Mouse (Mus musculus) CH12.LX (cell line): Measurements from ENCODE around the gene Alg1. TPM values are rescaled to one million over a fixed set of nuclear protein-coding genes. Genes with fewer than 3 reads are reported as not detected.

Source experiments
- DNase-seq: peaks from one replicate; pipeline ENCODE4 v3.0.0-alpha.2; 2013; ENCODE audit errors: extremely low read depth
- H3K27ac ChIP-seq: 2 replicates; pipeline ENCODE4 v1.5.1; 2012; ENCODE audit warnings: low read depth, mild to moderate bottlenecking, control low read depth, moderate library complexity; ENCODE audit not compliant: insufficient read depth
- H3K27me3 ChIP-seq: replicated peaks from 2 replicates; pipeline ENCODE3; 2012; ENCODE audit warnings: inconsistent platforms
- H3K36me3 ChIP-seq, 2 experiments: replicated peaks in 1 of 2; 2 replicates each; pipeline versions ENCODE3 to v1.6.1; 2012; ENCODE audit warnings: inconsistent platforms in 1 of 2, low read length in 1 of 2, mild to moderate bottlenecking in 1 of 2, mixed read lengths in 1 of 2, moderate library complexity in 1 of 2; ENCODE audit not compliant: control insufficient read depth in 1 of 2, insufficient read depth in 1 of 2
- H3K4me1 ChIP-seq, 2 experiments: 2 replicates each; pipeline ENCODE4 v1.6.1; 2012; ENCODE audit warnings: inconsistent platforms in 1 of 2, moderate library complexity in 1 of 2; ENCODE audit not compliant: insufficient read depth in 2 of 2, control insufficient read depth in 1 of 2
- H3K4me2 ChIP-seq: 2 replicates; pipeline ENCODE4 v1.6.1; 2012; ENCODE audit warnings: low read depth, mild to moderate bottlenecking, control low read depth; ENCODE audit not compliant: poor library complexity, insufficient read depth, severe bottlenecking
- H3K4me3 ChIP-seq, 3 experiments: fragments of 150-350 bp in 1 of 3; sonication (generic) in 1 of 3; replicated peaks in 1 of 3; 2 replicates each; pipeline versions ENCODE3 to v1.5.1; 2011 to 2012; ENCODE audit warnings: low read depth in 2 of 3, low read length in 2 of 3, mild to moderate bottlenecking in 2 of 3, moderate library complexity in 2 of 3, control low read depth in 1 of 3, improper control_type of control experiment in 1 of 3, inconsistent platforms in 1 of 3, mixed read lengths in 1 of 3; ENCODE audit not compliant: poor library complexity in 1 of 3
- H3K79me2 ChIP-seq: replicated peaks from 2 replicates; pipeline ENCODE4 v1.6.1; 2012; ENCODE audit warnings: mild to moderate bottlenecking, moderate library complexity; ENCODE audit not compliant: control insufficient read depth, poor library complexity, insufficient read depth, severe bottlenecking; ENCODE audit errors: extremely low read depth
- H3K9ac ChIP-seq: 2 replicates; pipeline ENCODE4 v1.6.1; 2012; ENCODE audit warnings: low read depth, mild to moderate bottlenecking, control low read depth, moderate library complexity; ENCODE audit not compliant: insufficient read depth
- H3K9me3 ChIP-seq: replicated peaks from 2 replicates; pipeline ENCODE3; 2012; ENCODE audit warnings: low read length, inconsistent platforms, mixed read lengths
- BHLHE40 ChIP-seq: IDR thresholded peaks from 2 replicates; pipeline ENCODE4 v1.6.1; 2011; ENCODE audit warnings: mild to moderate bottlenecking, low read depth, low read length, improper control_type of control experiment
- CHD1 ChIP-seq: IDR thresholded peaks from 2 replicates; pipeline ENCODE4 v1.6.1; 2012; ENCODE audit warnings: low read depth, low read length, improper control_type of control experiment, inconsistent platforms
- CHD2 ChIP-seq: IDR thresholded peaks from 2 replicates; pipeline ENCODE4 v1.6.1; 2011; ENCODE audit warnings: low read length, improper control_type of control experiment
- CTCF ChIP-seq, 2 experiments: IDR thresholded peaks in 1 of 2; conservative IDR thresholded peaks in 1 of 2; 2 replicates each; pipeline ENCODE4 v1.5.1; 2011 to 2012; ENCODE audit warnings: low read depth in 2 of 2, low read length in 2 of 2, improper control_type of control experiment in 1 of 2, inconsistent platforms in 1 of 2, mild to moderate bottlenecking in 1 of 2, moderate library complexity in 1 of 2
- E2F4 ChIP-seq: IDR thresholded peaks from 2 replicates; pipeline ENCODE4 v1.6.1; 2011; ENCODE audit warnings: low read depth, low read length, improper control_type of control experiment; ENCODE audit not compliant: insufficient replicate concordance
- ELF1 ChIP-seq: IDR thresholded peaks from 2 replicates; pipeline ENCODE4 v1.6.1; 2014; ENCODE audit warnings: low read depth, mild to moderate bottlenecking, inconsistent platforms, low read length, improper control_type of control experiment
- EP300 ChIP-seq: IDR thresholded peaks from 2 replicates; pipeline ENCODE4 v1.6.1; 2011; ENCODE audit warnings: low read length, improper control_type of control experiment
- ETS1 ChIP-seq: conservative IDR thresholded peaks from 2 replicates; pipeline ENCODE4 v1.6.1; 2012; ENCODE audit warnings: low read depth, mild to moderate bottlenecking, inconsistent platforms, low read length, improper control_type of control experiment, moderate library complexity
- GABPA ChIP-seq: IDR thresholded peaks from 2 replicates; pipeline ENCODE4 v1.6.1; 2012; ENCODE audit warnings: low read depth, low read length, improper control_type of control experiment, inconsistent platforms; ENCODE audit not compliant: insufficient replicate concordance
- HCFC1 ChIP-seq: IDR thresholded peaks from 2 replicates; pipeline ENCODE4 v1.6.1; 2012; ENCODE audit warnings: low read depth, mild to moderate bottlenecking, inconsistent platforms, low read length, improper control_type of control experiment
- IRF4 ChIP-seq: IDR thresholded peaks from 2 replicates; pipeline ENCODE4 v1.6.1; 2014; ENCODE audit warnings: low read depth, mild to moderate bottlenecking, inconsistent platforms, low read length, improper control_type of control experiment
- JUN ChIP-seq: IDR thresholded peaks from 2 replicates; pipeline ENCODE4 v1.6.1; 2011; ENCODE audit warnings: low read depth, mild to moderate bottlenecking, low read length, improper control_type of control experiment, moderate library complexity; ENCODE audit not compliant: insufficient read depth
- JUND ChIP-seq: conservative IDR thresholded peaks from 2 replicates; pipeline ENCODE4 v1.6.1; 2011; ENCODE audit warnings: low read depth, low read length, improper control_type of control experiment
- KAT2A ChIP-seq: IDR thresholded peaks from 2 replicates; pipeline ENCODE4 v1.6.1; 2012; ENCODE audit warnings: low read length, improper control_type of control experiment, inconsistent platforms; ENCODE audit not compliant: insufficient replicate concordance
- MAFK ChIP-seq: IDR thresholded peaks from 2 replicates; pipeline ENCODE4 v1.6.1; 2011; ENCODE audit warnings: low read length, improper control_type of control experiment; ENCODE audit not compliant: insufficient replicate concordance
- MAX ChIP-seq: IDR thresholded peaks from 2 replicates; pipeline ENCODE4 v1.6.1; 2011; ENCODE audit warnings: low read length, improper control_type of control experiment
- MAZ ChIP-seq: IDR thresholded peaks from 2 replicates; pipeline ENCODE4 v1.6.1; 2012; ENCODE audit warnings: low read depth, mild to moderate bottlenecking, inconsistent platforms, low read length, improper control_type of control experiment, moderate library complexity
- MEF2A ChIP-seq: IDR thresholded peaks from 2 replicates; pipeline ENCODE4 v1.6.1; 2014; ENCODE audit warnings: low read depth, mild to moderate bottlenecking, inconsistent platforms, low read length, improper control_type of control experiment, borderline replicate concordance
- MXI1 ChIP-seq: IDR thresholded peaks from 2 replicates; pipeline ENCODE4 v1.6.1; 2011; ENCODE audit warnings: mild to moderate bottlenecking, low read depth, low read length, improper control_type of control experiment
- MYC ChIP-seq: IDR thresholded peaks from 2 replicates; pipeline ENCODE4 v1.6.1; 2011; ENCODE audit warnings: low read depth, mild to moderate bottlenecking, improper control_type of control experiment, low read length
- NELFE ChIP-seq: IDR thresholded peaks from 2 replicates; pipeline ENCODE4 v1.6.1; 2011; ENCODE audit warnings: low read depth, low read length, improper control_type of control experiment
- NRF1 ChIP-seq: IDR thresholded peaks from 2 replicates; pipeline ENCODE4 v1.6.1; 2014; ENCODE audit warnings: low read depth, mild to moderate bottlenecking, inconsistent platforms, low read length, improper control_type of control experiment, moderate library complexity
- PAX5 ChIP-seq: IDR thresholded peaks from 2 replicates; pipeline ENCODE4 v1.6.1; 2012; ENCODE audit warnings: low read length, inconsistent platforms, mixed read lengths
- POLR2A ChIP-seq: IDR thresholded peaks from 2 replicates; pipeline ENCODE4 v1.6.1; 2011; ENCODE audit warnings: low read depth, mild to moderate bottlenecking, improper control_type of control experiment, low read length
- POLR2AphosphoS2 ChIP-seq: IDR thresholded peaks from 2 replicates; pipeline ENCODE4 v1.6.1; 2011; ENCODE audit warnings: low read depth, low read length, improper control_type of control experiment
- RAD21 ChIP-seq: IDR thresholded peaks from 2 replicates; pipeline ENCODE4 v1.6.1; 2011; ENCODE audit warnings: low read depth, mild to moderate bottlenecking, low read length, improper control_type of control experiment, moderate library complexity
- RCOR1 ChIP-seq: conservative IDR thresholded peaks from 2 replicates; pipeline ENCODE4 v1.6.1; 2012; ENCODE audit warnings: low read depth, mild to moderate bottlenecking, inconsistent platforms, low read length, improper control_type of control experiment
- SIN3A ChIP-seq: IDR thresholded peaks from 2 replicates; pipeline ENCODE4 v1.6.1; 2012; ENCODE audit warnings: low read length, improper control_type of control experiment, inconsistent platforms
- SMC3 ChIP-seq: IDR thresholded peaks from 2 replicates; pipeline ENCODE4 v1.6.1; 2011; ENCODE audit warnings: low read depth, low read length, improper control_type of control experiment
- TBP ChIP-seq: conservative IDR thresholded peaks from 2 replicates; pipeline ENCODE4 v1.6.1; 2011; ENCODE audit warnings: low read depth, low read length, improper control_type of control experiment
- TCF12 ChIP-seq: IDR thresholded peaks from 2 replicates; pipeline ENCODE4 v1.6.1; 2014; ENCODE audit warnings: low read depth, mild to moderate bottlenecking, inconsistent platforms, low read length, improper control_type of control experiment
- UBTF ChIP-seq: IDR thresholded peaks from 2 replicates; pipeline ENCODE4 v1.6.1; 2012; ENCODE audit warnings: low read depth, mild to moderate bottlenecking, inconsistent platforms, low read length, improper control_type of control experiment, moderate library complexity
- USF1 ChIP-seq: IDR thresholded peaks from 2 replicates; pipeline ENCODE4 v1.6.1; 2014; ENCODE audit warnings: low read depth, mild to moderate bottlenecking, inconsistent platforms, low read length, improper control_type of control experiment
- USF2 ChIP-seq: conservative IDR thresholded peaks from 2 replicates; pipeline ENCODE4 v1.6.1; 2011; ENCODE audit warnings: low read depth, low read length, improper control_type of control experiment
- ZC3H11A ChIP-seq: IDR thresholded peaks from 2 replicates; pipeline ENCODE4 v1.6.1; 2012; ENCODE audit warnings: low read depth, mild to moderate bottlenecking, inconsistent platforms, low read length, improper control_type of control experiment
- ZKSCAN1 ChIP-seq: IDR thresholded peaks from 2 replicates; pipeline ENCODE4 v1.6.1; 2012; ENCODE audit warnings: low read depth, inconsistent platforms, low read length, improper control_type of control experiment, borderline replicate concordance
- ZMIZ1 ChIP-seq: IDR thresholded peaks from 2 replicates; pipeline ENCODE4 v1.6.1; 2012; ENCODE audit warnings: low read depth, mild to moderate bottlenecking, inconsistent platforms, low read length, improper control_type of control experiment
- ZNF384 ChIP-seq: IDR thresholded peaks from 2 replicates; pipeline ENCODE4 v1.6.1; 2012; ENCODE audit warnings: low read depth, low read length, improper control_type of control experiment, inconsistent platforms
- dilution Hi-C: fragments of 300-500 bp; cut with MboI; formaldehyde crosslinking; loops from 2 replicates; pipeline ENCODE4 v1.14.3; 2020; ENCODE audit warnings: low sequenced_read_pairs; ENCODE audit not compliant: extremely low pct_unique_long_range_greater_than_20kb, extremely low pct_ligation_motif_present
- in situ Hi-C: fragments of 300-500 bp; cut with MboI; formaldehyde crosslinking; loops from 3 replicates; pipeline ENCODE4 v1.14.3; 2019; ENCODE audit warnings: low sequenced_read_pairs, low pct_ligation_motif_present, low pct_unique_long_range_greater_than_20kb, mixed read lengths
- polyA plus RNA-seq: library from polyadenylated mRNA; unstranded; fragments of >175 nt; gene quantifications from 2 replicates; pipeline ENCODE4 v1.2.1, GENCODE M21; 2012; ENCODE audit warnings: low read depth; ENCODE audit not compliant: insufficient read length
- total RNA-seq, 2 experiments: library from RNA; depleted of rRNA; stranded (reverse); fragments of 300-350 nt in 1 of 2; fragments of >200 nt in 1 of 2; gene quantifications; 2 replicates each; pipeline ENCODE4 v1.2.3; 2012 to 2014

Gene Alg1
- total RNA-seq (2012; rRNA removed) (65.7 and 72.8 TPM in 2 replicates), total RNA-seq (2014; rRNA removed) (53.4 and 55.7 TPM in 2 replicates), polyA plus RNA-seq (52.9 and 63.5 TPM in 2 replicates)

- H3K27ac ChIP-seq: peak within 1 kb of the TSS; percentile 22; the same call in 1 of the 2 replicates
- dilution Hi-C loops (no loop called here), in situ Hi-C loops (no loop called here)
- H3K4me3 ChIP-seq: peak within 1 kb of the TSS; percentile 81 to 92 (median 84)
- peaks cover 6 to 24% of the 10 kb centered on the region in 2 experiments; a peak in 3 of 4 replicates for H3K4me1 ChIP-seq
- DNase-seq: peak; percentile 99
- H3K9me3 ChIP-seq: peaks cover 11% of the 10 kb centered on the region
- peaks cover 15% of the 10 kb centered on the region; the same call in 1 of the 2 replicates for H3K79me2 ChIP-seq
- H3K27me3 ChIP-seq: peaks cover 4% of the 10 kb centered on the region
- H3K4me2 ChIP-seq: peak within 1 kb of the TSS; percentile 85
- H3K36me3 ChIP-seq: peaks cover 15 to 34% of the 10 kb centered on the region in 2 experiments
- TF ChIP-seq CHD2 (no peak), PAX5 (no peak), BHLHE40 (peak; percentile 99), HCFC1 (peak; percentile 81), ELF1 (peak; percentile 93), TBP (no peak), USF2 (peak; percentile 91), RCOR1 (no peak), UBTF (no peak), JUND (no peak), NELFE (peak; percentile 99), CTCF (conservative IDR thresholded peaks at IDR 0.05 in 1 of 2, IDR thresholded peaks at IDR 0.05 in 1 of 2; ENCODE audit: low read depth in 2 of 2, low read length in 2 of 2) (no peak), KAT2A (peak; percentile 63; the same call in 1 of the 2 replicates), RAD21 (no peak), GABPA (no peak), TCF12 (peak; percentile 97), POLR2AphosphoS2 (peak; percentile 85; the same call in 1 of the 2 replicates), CHD1 (no peak), MEF2A (0 out of 2 replicates have a peak, but pooled peaks have one; percentile 54), POLR2A (peak; percentile 100), ZKSCAN1 (no peak), E2F4 (no peak), MYC (peak; percentile 88), ZC3H11A (no peak), IRF4 (peak; percentile 47), SMC3 (no peak), MXI1 (peak; percentile 98), MAFK (no peak), SIN3A (peak; percentile 98), ZNF384 (no peak), MAZ (no peak), NRF1 (peak; percentile 91), EP300 (no peak), MAX (peak; percentile 97), ZMIZ1 (peak; percentile 97), JUN (no peak), USF1 (peak; percentile 96), ETS1 (peak; percentile 32)
- peak within 1 kb of the TSS; percentile 64 for H3K9ac ChIP-seq
Observed at GRCm38 (mm10) chr16:5233418-5234313, at the start of gene Alg1. Alg1 (plus strand) TSS chr16:5233621.
